Mouse (Mus musculus) liver, postnatal 0 days (tissue): Measurements from ENCODE around the gene Frmd5.

ENCODE experiments used
- CTCF ChIP-seq: sonication (generic); IDR thresholded peaks from 2 replicates; pipeline ENCODE4 v1.5.1; 2016; ENCODE audit warnings: antibody characterized with exemption, low read depth
- EP300 ChIP-seq: IDR thresholded peaks from 2 replicates; pipeline ENCODE4 v1.6.1; 2016; ENCODE audit warnings: antibody characterized with exemption, low read depth, mild to moderate bottlenecking

DNA sequence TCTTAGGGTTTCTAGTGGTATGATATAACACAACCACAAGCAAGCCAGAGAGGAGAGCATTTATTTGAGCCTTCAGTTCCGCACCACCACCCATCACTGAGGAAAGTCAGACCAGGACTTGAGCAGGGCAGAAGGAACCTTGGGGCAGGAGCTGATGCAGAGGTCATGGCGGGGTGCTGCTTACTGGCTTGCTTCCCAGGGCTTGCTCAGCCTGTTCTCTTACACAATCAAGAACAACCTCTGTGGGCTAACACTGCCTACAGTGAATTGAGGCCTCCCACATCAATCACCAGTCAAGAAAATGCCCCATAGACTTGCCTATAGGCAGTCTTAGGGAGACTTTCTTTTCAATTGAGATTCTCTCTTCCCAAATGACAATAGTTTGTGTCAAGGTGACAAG lies 118.8 kb downstream of the Frmd5 start:
- TF ChIP-seq CTCF: no peak
- no peak for TF ChIP-seq EP300
